Mouse (Mus musculus): Measurements from ENCODE around the gene Fpr-rs3.

The Fpr-rs3 gene

GRCm38 (mm10) chr17:20624777-20625176 lies at the start of gene Fpr-rs3:
Gene Fpr-rs3, minus strand, starts transcription at chr17:20624877.
- DNase-seq (ENCODE audit: low spot score), result no peak

GRCm38 (mm10) chr17:20596323-20596722 lies 28.4 kb downstream of the Fpr-rs3 start, which contains the start of gene Vmn2r110:
Gene Vmn2r110, minus strand, starts transcription at chr17:20596423.
- DNase-seq (ENCODE audit: low spot score), result no peak
